Mouse (Mus musculus) megakaryocyte-erythroid progenitor cell, adult 5 weeks (primary cell): ENCODE data around the gene Fap. TPM values are rescaled to one million over a fixed set of nuclear protein-coding genes. Genes with fewer than 3 reads are reported as not detected.

ENCODE experiments used
- polyA plus RNA-seq: library from polyadenylated mRNA; stranded (reverse); fragments of >175 nt; gene quantifications from 2 replicates; pipeline ENCODE4 v1.2.3, GENCODE M21; 2012

The Fap gene
- 0.06 TPM in 1 of 2 replicates, not detected in the other for polyA plus RNA-seq

GRCm38 (mm10) chr2:62573753-62574159 is at the start of gene Fap:
TSS of gene Fap (minus strand) at chr2:62574075.

DNA sequence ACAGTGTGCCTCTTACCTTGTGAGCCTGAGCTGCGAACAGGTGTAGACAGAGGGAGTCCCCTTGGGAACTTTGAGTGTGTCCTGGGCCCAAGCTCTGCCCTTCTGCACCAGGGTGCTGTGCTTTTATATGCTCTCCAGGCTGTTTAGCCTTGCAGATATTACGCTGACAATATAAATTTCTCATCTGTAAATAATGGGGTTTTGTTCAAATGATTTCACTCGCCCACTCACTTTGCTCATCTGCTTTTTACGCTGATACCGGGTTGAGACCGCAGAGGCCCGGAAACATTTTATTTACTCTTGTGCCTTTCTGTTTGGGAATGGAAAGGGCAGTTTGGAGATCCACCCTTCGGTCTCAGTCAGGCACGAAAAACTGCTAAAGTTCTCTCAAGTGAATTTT is 90.3 kb downstream of the Fap start, which contains the start of gene Gcg:
Gene Gcg (minus strand): TSS at position 101 of the 400 bp plus-strand sequence.

Other genes starting within 250 kb of the Fap start
- gene Dpp4, start 161.8 kb downstream of the Fap start, polyA plus RNA-seq = 1.4 and 2.2 TPM in 2 replicates
- not detected in 2 replicates for gene Gcg, start 90.4 kb downstream of the Fap start, polyA plus RNA-seq
- 5.4 and 6.4 TPM in 2 replicates for gene Ifih1, start 72.2 kb upstream of the Fap start, polyA plus RNA-seq
- 1.0 and 1.1 TPM in 2 replicates for gene Gca, start 90.2 kb upstream of the Fap start, polyA plus RNA-seq